Mouse (Mus musculus) liver, adult 2 months (tissue): ENCODE measurements around the gene Gm20388. TPM values are rescaled to one million over a fixed set of nuclear protein-coding genes. Genes with fewer than 3 reads are reported as not detected.
"Not testable (repeated sequence)": the region's sequence is repeated elsewhere in the genome, so short reads cannot be mapped to it uniquely, and the experiment has no call there.

ENCODE experiments used
- DNase-seq: peaks from one replicate; pipeline ENCODE4 v3.0.0-alpha.2; 2011; ENCODE audit warnings: low read depth, low spot score; ENCODE audit errors: extremely low read depth
- H3K27ac ChIP-seq: fragments of 200-500 bp; replicated peaks from 2 replicates; pipeline ENCODE4 v1.5.1; 2012; ENCODE audit warnings: low read depth, mild to moderate bottlenecking, control low read depth, inconsistent platforms, low read length; ENCODE audit not compliant: insufficient read depth
- H3K27me3 ChIP-seq: fragments of 200-500 bp; 2 replicates; pipeline ENCODE4 v1.6.1; 2012; ENCODE audit warnings: mild to moderate bottlenecking, moderate library complexity, low read length, inconsistent platforms; ENCODE audit not compliant: control insufficient read depth, insufficient read depth
- H3K36me3 ChIP-seq: fragments of 200-500 bp; 2 replicates; pipeline ENCODE4 v1.6.1; 2012; ENCODE audit warnings: low read length, inconsistent platforms; ENCODE audit not compliant: control insufficient read depth, insufficient read depth
- H3K4me1 ChIP-seq: fragments of 200-500 bp; 2 replicates; pipeline ENCODE4 v1.6.1; 2011; ENCODE audit warnings: low read length; ENCODE audit not compliant: control insufficient read depth, insufficient read depth
- H3K4me3 ChIP-seq: fragments of 200-500 bp; 2 replicates; pipeline ENCODE4 v1.5.1; 2011; ENCODE audit warnings: low read depth, mild to moderate bottlenecking, control low read depth, low read length, moderate library complexity; ENCODE audit not compliant: insufficient read depth
- H3K79me2 ChIP-seq: fragments of 200-500 bp; 2 replicates; pipeline ENCODE4 v1.6.1; 2012; ENCODE audit warnings: inconsistent platforms, mild to moderate bottlenecking, low read length, moderate library complexity; ENCODE audit not compliant: control insufficient read depth, insufficient read depth
- H3K9ac ChIP-seq: fragments of 200-500 bp; 2 replicates; pipeline ENCODE4 v1.6.1; 2012; ENCODE audit warnings: low read depth, mild to moderate bottlenecking, control low read depth, inconsistent platforms, low read length
- CTCF ChIP-seq: fragments of 200-500 bp; IDR thresholded peaks from 2 replicates; pipeline ENCODE4 v1.5.1; 2011; ENCODE audit warnings: low read depth, low read length, control low read depth
- POLR2A ChIP-seq: fragments of 200-500 bp; IDR thresholded peaks from 2 replicates; pipeline ENCODE4 v1.6.1; 2011; ENCODE audit warnings: low read length, control low read depth; ENCODE audit not compliant: insufficient read depth; ENCODE audit errors: extremely low read depth
- WGBS: fragments of 180-500 bp; shearing (Covaris S2); methylation state at CpG from one replicate; pipeline ENCODE4 v1.1.7; 2018; 5-methylcytosine and 5-hydroxymethylcytosine counted together
- polyA plus RNA-seq: library from polyadenylated mRNA; depleted of rRNA; stranded (reverse); fragments of >200 nt; gene quantifications from 2 replicates; pipeline ENCODE4 v1.2.3, GENCODE M21; 2012
- total RNA-seq: library from RNA; depleted of rRNA; stranded (reverse); fragments of >200 nt; gene quantifications from 2 replicates; pipeline ENCODE4 v1.2.3, GENCODE M21; 2014

Gm20388 gene
- total and polyA plus RNA-seq, 2 experiments = 6.4 to 19.9 TPM

DNA sequence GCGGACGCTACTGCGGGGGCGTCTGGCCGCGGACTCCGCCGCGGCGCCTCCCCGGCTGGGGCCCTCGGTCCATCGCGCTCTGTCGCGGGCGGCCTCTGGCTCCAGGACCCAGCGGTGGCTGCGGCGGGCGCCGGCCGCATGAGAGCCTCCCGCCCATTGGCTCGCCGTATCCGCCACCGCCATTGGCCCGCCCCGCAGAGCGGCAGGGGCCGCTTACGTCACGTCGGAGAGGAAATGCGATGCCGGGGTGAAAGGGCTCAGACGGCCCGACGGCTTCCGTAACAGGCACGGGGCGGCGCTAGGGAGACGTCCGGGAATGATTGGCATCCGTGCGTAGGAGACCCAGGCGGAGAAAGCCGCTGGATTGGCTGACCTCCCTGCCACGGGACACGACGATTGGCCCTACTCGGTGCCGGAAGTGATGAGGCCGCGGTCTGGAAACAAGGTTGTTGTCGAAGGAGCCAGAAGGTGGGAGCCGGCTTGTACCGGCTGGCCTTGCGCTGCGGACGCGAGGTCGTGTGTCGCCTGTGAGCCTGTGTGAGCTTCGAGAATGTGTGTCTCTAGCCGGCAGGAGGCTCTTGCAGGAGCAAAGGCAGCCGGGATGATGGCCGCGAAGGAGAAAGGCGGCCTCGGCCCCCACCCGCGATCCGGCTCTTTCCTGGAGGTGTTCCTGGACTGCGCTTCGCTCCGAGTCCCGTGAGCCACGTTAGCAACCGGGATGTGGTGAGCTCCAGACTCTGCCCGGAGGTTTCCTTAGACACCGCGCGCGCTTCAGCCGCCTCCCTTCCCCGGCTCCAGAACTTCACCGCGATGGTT lies 3131.7 kb downstream of the Gm20388 start, which contains the start of gene Ankrd11:
Gene Ankrd11 (minus strand): TSS at position 120 of the 816 bp plus-strand sequence.
- Histone ChIP-seq H3K27ac (peak within 1 kb of the TSS; percentile 96), H3K4me1 (peaks cover 19% of the 10 kb centered on the region)

DNA sequence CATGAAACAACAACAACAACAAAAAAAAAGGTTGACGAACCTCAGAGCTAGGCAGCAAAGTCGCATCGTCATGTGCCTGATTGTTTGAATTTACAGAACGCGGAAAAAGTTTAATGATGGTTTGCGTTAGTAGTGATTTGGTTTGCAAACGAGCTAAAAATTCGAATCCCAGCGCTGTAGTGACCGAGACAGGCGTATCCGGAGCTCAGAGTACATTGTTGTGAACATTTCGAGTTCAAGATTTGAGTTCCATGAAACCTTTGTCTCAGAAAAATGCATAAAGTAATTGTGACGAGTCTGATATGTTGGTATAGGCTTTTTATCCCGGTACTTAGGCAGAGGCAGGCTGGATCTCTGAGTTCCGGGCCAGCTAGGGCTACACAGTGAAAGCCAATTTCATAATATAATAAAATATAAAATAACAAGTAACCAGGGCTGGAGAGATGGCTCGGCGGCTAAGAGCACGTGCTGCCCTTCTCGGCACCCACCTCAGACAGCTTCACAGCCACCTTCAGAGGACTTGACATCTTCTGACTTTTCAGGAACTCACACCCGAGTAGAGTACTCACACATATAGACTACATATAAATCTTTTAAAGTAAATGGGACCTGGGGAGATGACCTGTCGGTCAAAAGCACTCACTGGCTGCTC lies 3132.5 kb downstream of the Gm20388 start:
- H3K79me2 ChIP-seq = peaks cover 31% of the 10 kb centered on the region
- H3K36me3 ChIP-seq = no peaks in the 10 kb centered on the region
- peak overlapping the region; percentile 93 for H3K27ac ChIP-seq
- DNase-seq = peak; percentile 28
- 3% methylated on average over 22 of the region's 22 CpGs for WGBS
- TF ChIP-seq CTCF = no peak
- no peak for TF ChIP-seq POLR2A
- peak overlapping the region; percentile 76 for H3K4me3 ChIP-seq
- H3K9ac ChIP-seq = peak overlapping the region; percentile 88
- peaks cover 19% of the 10 kb centered on the region for H3K4me1 ChIP-seq
- no peaks in the 10 kb centered on the region for H3K27me3 ChIP-seq

More for the DNA sequence above, 3131.7 kb downstream of the Gm20388 start, which contains the start of gene Ankrd11:
- H3K9ac ChIP-seq = peak within 1 kb of the TSS; percentile 91
- peaks cover 35% of the 10 kb centered on the region for H3K79me2 ChIP-seq
- no peaks in the 10 kb centered on the region for H3K36me3 ChIP-seq
- WGBS = under 1% methylated on average over 91 of the region's 91 CpGs
- TF ChIP-seq POLR2A (peak; percentile 99), CTCF (no peak)
- no peaks in the 10 kb centered on the region for H3K27me3 ChIP-seq
- peak within 1 kb of the TSS; percentile 96 for H3K4me3 ChIP-seq
- DNase-seq = peak; percentile 97

DNA sequence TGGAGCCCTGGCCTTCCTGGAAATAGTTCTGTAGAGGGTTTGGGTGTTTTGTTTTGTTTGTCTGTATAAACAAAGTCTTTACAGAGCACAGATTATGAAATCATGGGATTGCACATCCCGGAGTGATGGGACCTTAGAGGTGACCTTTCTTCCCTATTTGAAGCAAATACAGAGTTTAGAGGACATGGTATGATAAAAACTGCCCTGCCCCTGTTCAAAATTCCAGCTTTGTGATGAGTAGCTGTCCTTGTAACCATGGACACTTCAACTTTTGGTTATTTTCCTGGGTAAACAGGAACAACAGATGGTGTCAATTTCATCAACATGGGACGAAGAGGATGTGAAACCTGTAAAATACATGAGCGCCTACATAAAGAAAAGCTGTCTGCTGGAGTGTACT lies 3133.3 kb downstream of the Gm20388 start:
- no peak for TF ChIP-seq CTCF
- no peak for TF ChIP-seq POLR2A
- Histone ChIP-seq H3K79me2 (peaks cover 26% of the 10 kb centered on the region), H3K36me3 (no peaks in the 10 kb centered on the region), H3K27me3 (no peaks in the 10 kb centered on the region), H3K4me1 (peaks cover 14% of the 10 kb centered on the region), H3K9ac (no peak overlapping the region), H3K27ac (peak overlapping the region; percentile 90), H3K4me3 (no peak overlapping the region)
- WGBS = 16% methylated on average over 3 of the region's 3 CpGs
- DNase-seq = peak; percentile 99

DNA sequence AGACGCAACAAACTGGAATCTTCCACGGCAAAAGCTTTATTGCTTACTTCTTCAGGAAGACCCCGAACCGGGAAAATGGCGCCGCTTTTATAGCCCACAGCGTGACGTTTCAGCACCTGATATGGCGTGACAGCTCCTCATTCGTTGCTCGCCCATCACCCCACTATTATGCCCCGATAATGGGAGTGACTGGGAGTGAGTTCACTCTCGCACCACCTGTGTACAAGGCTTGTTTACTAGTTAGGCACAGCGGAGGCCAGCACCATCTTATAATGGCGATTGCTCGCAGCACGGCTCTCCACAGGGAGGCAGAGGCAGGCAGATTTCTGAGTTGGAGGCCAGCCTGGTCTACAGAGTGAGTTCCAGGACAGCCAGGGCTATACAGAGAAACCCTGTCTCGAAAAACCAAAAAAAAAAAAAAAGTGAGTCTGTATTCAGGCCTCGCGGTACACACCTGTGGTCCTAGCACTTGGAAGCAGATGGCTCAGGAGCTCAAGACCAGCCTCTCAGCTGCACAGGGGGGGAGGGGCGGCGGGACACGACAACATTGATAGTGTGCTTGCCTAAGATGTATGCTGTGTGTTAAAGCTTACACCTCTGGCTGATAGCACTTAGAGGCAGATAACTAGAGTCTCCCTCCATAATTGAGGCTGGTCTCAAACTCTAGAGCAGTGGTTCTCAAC lies 3134.2 kb downstream of the Gm20388 start:
- H3K4me3 ChIP-seq, H3K9ac ChIP-seq, H3K36me3 ChIP-seq, H3K4me1 ChIP-seq, H3K27me3 ChIP-seq, DNase-seq: not testable (repeated sequence)
- WGBS = 91% methylated on average over 23 of the region's 23 CpGs
- H3K27ac ChIP-seq = peak overlapping the region; percentile 90
- H3K79me2 ChIP-seq = peaks cover 20% of the 10 kb centered on the region

DNA sequence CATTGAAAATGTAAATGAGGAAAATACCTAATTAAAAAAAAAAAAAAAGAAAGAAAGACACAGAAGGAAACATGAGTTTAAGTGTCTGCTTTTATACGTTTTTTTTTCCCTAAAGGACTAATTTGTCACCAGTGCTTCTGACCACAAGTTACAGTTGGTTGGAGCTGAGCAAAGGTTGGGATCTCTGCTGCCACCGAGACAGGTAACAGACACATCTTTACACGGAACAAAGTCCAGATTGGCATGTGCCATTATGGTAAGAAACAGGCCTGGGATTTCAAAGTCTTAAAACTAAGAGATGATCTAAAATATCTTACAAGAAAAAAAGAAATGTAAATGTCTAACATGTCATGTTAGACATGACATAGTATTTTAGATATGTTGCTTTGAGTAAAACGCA lies 3136.1 kb downstream of the Gm20388 start:
- H3K36me3 ChIP-seq = no peaks in the 10 kb centered on the region
- 48% methylated on average over 4 of the region's 4 CpGs for WGBS
- no peaks in the 10 kb centered on the region for H3K27me3 ChIP-seq
- peaks cover 8% of the 10 kb centered on the region for H3K4me1 ChIP-seq
- TF ChIP-seq CTCF (no peak), POLR2A (no peak)
- H3K79me2 ChIP-seq = peaks cover 9% of the 10 kb centered on the region
- H3K27ac ChIP-seq = no peak overlapping the region
- peak; percentile 64 for DNase-seq
- H3K9ac ChIP-seq = no peak overlapping the region
- H3K4me3 ChIP-seq = no peak overlapping the region
